8 mouse cellular contexts compared by ENCODE assay signal in the genomic region with DNA sequence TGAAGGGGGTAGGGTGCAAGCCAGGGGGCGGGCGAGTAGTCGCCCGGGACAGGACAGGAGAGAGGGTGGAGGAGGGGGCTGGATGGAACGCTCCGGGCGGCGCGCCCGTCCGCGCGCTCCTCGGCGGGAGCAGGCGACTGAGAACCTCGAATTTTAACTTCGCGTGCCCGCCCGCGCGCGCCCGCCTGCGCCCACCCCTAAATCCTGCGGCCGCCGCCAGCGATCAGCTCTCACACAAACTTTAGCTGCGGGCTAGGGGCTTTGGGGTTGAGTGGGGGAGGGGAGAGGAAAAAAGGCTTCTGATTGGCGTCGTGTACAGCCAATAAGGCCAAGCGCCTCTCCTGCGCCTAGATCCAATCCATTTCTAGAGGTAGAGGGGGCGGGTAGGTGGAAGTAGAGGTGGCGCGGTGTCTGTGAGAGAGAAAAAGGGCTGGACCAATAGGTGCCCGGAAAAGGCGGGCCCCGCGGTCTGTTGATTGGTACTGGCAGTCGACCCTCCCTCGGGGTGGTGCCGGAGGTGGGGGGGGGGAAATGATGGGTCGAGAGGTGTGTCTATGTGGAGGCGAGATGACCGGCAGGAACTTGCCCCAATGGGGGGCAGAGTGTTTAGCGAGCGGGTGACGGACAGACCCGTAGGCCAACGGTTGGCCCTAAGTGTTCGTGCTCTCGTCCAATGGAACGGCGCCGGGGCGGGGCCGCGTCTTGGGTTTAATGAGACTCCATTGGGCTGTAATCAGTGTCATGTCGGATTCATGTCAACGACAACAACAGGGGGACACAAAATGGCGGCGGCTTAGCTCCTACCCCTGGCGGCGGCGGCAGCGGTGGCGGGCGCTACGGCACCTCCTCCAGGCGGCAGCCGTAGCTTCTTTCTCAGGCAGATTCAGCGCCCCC. TPM values are rescaled to one million over a fixed set of nuclear protein-coding genes. Genes with fewer than 3 reads are reported as not detected.
DNase-seq lines count a peak whose midpoint lies in the region; ATAC-seq and TF ChIP-seq lines count a peak whose summit lies in the region.

No protein-coding gene starts in this region.

- H3K4me3 ChIP-seq in ES-Bruce4 (ENCODE audit: low read depth, low read length): peak overlapping the region; percentile 69
- H3K4me3 ChIP-seq in forebrain, embryonic 13.5 days: peak overlapping the region; percentile 92
- peak overlapping the region; percentile 76 for H3K4me3 ChIP-seq in liver, postnatal 0 days (ENCODE audit: low read depth, low read length)
- peak overlapping the region; percentile 90 for H3K4me3 ChIP-seq in neural tube, embryonic 14.5 days (ENCODE audit: low read depth, low read length)

- H3K9me3 ChIP-seq in ES-Bruce4 (replicated peaks; ENCODE audit: control insufficient read depth, insufficient read depth, low read length, poor library complexity, severe bottlenecking): no peaks in the 10 kb centered on the region
- no peaks in the 10 kb centered on the region for H3K9me3 ChIP-seq in forebrain, embryonic 13.5 days (replicated peaks)
- no peaks in the 10 kb centered on the region for H3K9me3 ChIP-seq in liver, postnatal 0 days (ENCODE audit: low read length)
- no peaks in the 10 kb centered on the region for H3K9me3 ChIP-seq in neural tube, embryonic 14.5 days (ENCODE audit: control insufficient read depth, low read length)

- H3K9ac ChIP-seq in ES-Bruce4 (ENCODE audit: low read depth, poor library complexity, severe bottlenecking): peak overlapping the region; percentile 83
- peak overlapping the region; percentile 98 for H3K9ac ChIP-seq in forebrain, embryonic 13.5 days
- H3K9ac ChIP-seq in liver, postnatal 0 days (replicated peaks): peak overlapping the region; percentile 84
- H3K9ac ChIP-seq in neural tube, embryonic 14.5 days (replicated peaks; ENCODE audit: low read depth, low read length): peak overlapping the region; percentile 94

- peak; percentile 93 for ATAC-seq in cerebellum, adult (ENCODE audit: insufficient number of reproducible peaks, low FRiP score, low TSS enrichment)
- ATAC-seq in forebrain, embryonic 13.5 days: peak; percentile 97
- ATAC-seq in liver, postnatal 0 days: peak; percentile 94
- ATAC-seq in neural tube, embryonic 14.5 days (ENCODE audit: low read depth): peak; percentile 98

- peak; percentile 99 to 100 for DNase-seq in heart, postnatal 10 days
- peak; percentile 99 for DNase-seq in large intestine, adult 2 months (ENCODE audit: low read depth, low spot score)
- peak; percentile 99 for DNase-seq in liver, postnatal 0 days
- peak; percentile 98 for DNase-seq in testis, postnatal 10 days (ENCODE audit: low spot score)

- peak overlapping the region; percentile 87 for H3K4me2 ChIP-seq in forebrain, embryonic 13.5 days
- H3K4me2 ChIP-seq in liver, postnatal 0 days (ENCODE audit: low read depth, low read length): peak overlapping the region; percentile 98
- H3K4me2 ChIP-seq in neural tube, embryonic 14.5 days (ENCODE audit: low read depth, low read length): peak overlapping the region; percentile 84

- peak; percentile 12 for TF ChIP-seq POLR2A in ES-Bruce4 (IDR thresholded peaks at IDR 0.05; ENCODE audit: insufficient read depth, low read length)

- intact Hi-C loops in heart, postnatal 10 days (cut with DNase I): loop anchor here (2.0 to 10.0 kb wide), 3 partner anchors 108 to 324 kb away; partner anchors contain the start of gene Vdac2

- no peak for TF ChIP-seq EP300 in ES-Bruce4 (IDR thresholded peaks at IDR 0.05; ENCODE audit: insufficient read depth, low read depth, low read length)
- TF ChIP-seq EP300 in liver, postnatal 0 days (IDR thresholded peaks at IDR 0.05; ENCODE audit: low read depth): peak; percentile 75

- H3K27ac ChIP-seq in ES-Bruce4 (ENCODE audit: insufficient read depth, low read length): peak overlapping the region; percentile 60
- peak overlapping the region; percentile 100 for H3K27ac ChIP-seq in forebrain, embryonic 13.5 days
- peak overlapping the region; percentile 97 for H3K27ac ChIP-seq in liver, postnatal 0 days (ENCODE audit: low read depth)
- H3K27ac ChIP-seq in neural tube, embryonic 14.5 days (ENCODE audit: low read depth, low read length): peak overlapping the region; percentile 98

- peaks cover 20% of the 10 kb centered on the region for H3K36me3 ChIP-seq in ES-Bruce4 (ENCODE audit: control insufficient read depth, insufficient read depth, low read length, poor library complexity, severe bottlenecking)
- H3K36me3 ChIP-seq in forebrain, embryonic 13.5 days (ENCODE audit: poor library complexity, severe bottlenecking): no peaks in the 10 kb centered on the region; the same call in 1 of the 2 replicates
- H3K36me3 ChIP-seq in liver, postnatal 0 days (replicated peaks; ENCODE audit: insufficient read depth, low read length): no peaks in the 10 kb centered on the region
- H3K36me3 ChIP-seq in neural tube, embryonic 14.5 days (ENCODE audit: control insufficient read depth, insufficient read depth, low read length): no peaks in the 10 kb centered on the region

- no peak for TF ChIP-seq CTCF in ES-Bruce4 (IDR thresholded peaks at IDR 0.05; ENCODE audit: low read depth, low read length)
- peak; percentile 33 for TF ChIP-seq CTCF in liver, postnatal 0 days (IDR thresholded peaks at IDR 0.05; ENCODE audit: low read depth)

- WGBS in forebrain, embryonic 13.5 days: under 1% methylated on average over 68 of the region's 75 CpGs
- under 1% methylated on average over 75 of the region's 75 CpGs for WGBS in large intestine, adult 2 months
- 4% methylated on average over 64 of the region's 75 CpGs for WGBS in liver, postnatal 0 days (ENCODE audit: insufficient replicate concordance)
- under 1% methylated on average over 70 of the region's 75 CpGs for WGBS in neural tube, embryonic 14.5 days

- no peaks in the 10 kb centered on the region for H3K27me3 ChIP-seq in ES-Bruce4 (ENCODE audit: control insufficient read depth, insufficient read depth, low read length, poor library complexity, severe bottlenecking)
- H3K27me3 ChIP-seq in forebrain, embryonic 13.5 days: no peaks in the 10 kb centered on the region
- H3K27me3 ChIP-seq in liver, postnatal 0 days (ENCODE audit: insufficient read depth, low read length): no peaks in the 10 kb centered on the region
- no peaks in the 10 kb centered on the region for H3K27me3 ChIP-seq in neural tube, embryonic 14.5 days (ENCODE audit: control insufficient read depth, insufficient read depth, low read length)

- H3K4me1 ChIP-seq in ES-Bruce4 (ENCODE audit: control insufficient read depth, insufficient read depth, low read length): peaks cover 2% of the 10 kb centered on the region
- peaks cover 53% of the 10 kb centered on the region for H3K4me1 ChIP-seq in forebrain, embryonic 13.5 days
- peaks cover 20% of the 10 kb centered on the region for H3K4me1 ChIP-seq in liver, postnatal 0 days (ENCODE audit: insufficient read depth)
- peaks cover 12% of the 10 kb centered on the region for H3K4me1 ChIP-seq in neural tube, embryonic 14.5 days (ENCODE audit: control insufficient read depth, insufficient read depth, low read length)

RNA-seq across cellular contexts. Expression of gene Kat6b, which starts 19.2 kb away (rescaled TPM):
- polyA plus RNA-seq in ES-Bruce4 (2011; ENCODE audit: insufficient read depth, insufficient read length, low read depth, missing spikeins): 121 and 132 TPM in 2 replicates
- polyA plus RNA-seq in forebrain, embryonic 13.5 days (2015; fragmentation: Nextera tagmentation; extraction: Ambion mirVana): 33.0 and 34.1 TPM in 2 replicates
- 10 to 100 TPM; 39.2 to 39.3 TPM for total RNA-seq in heart, postnatal 10 days (2021)
- 3.8 and 7.1 TPM in 2 replicates for polyA plus RNA-seq in large intestine, adult 2 months (2012; rRNA removed)
- 1.1 and 1.5 TPM in 2 replicates for polyA plus RNA-seq in liver, postnatal 0 days (2015; fragmentation: Nextera tagmentation; extraction: Ambion mirVana)
- 23.0 and 33.7 TPM in 2 replicates for polyA plus RNA-seq in neural tube, embryonic 14.5 days (2014; fragmentation: Nextera tagmentation; extraction: Ambion mirVana)

Comparison
In these comparisons a context has a peak if more than half of its experiments do, and no peak if none do; other contexts are left out.
1. Peak in every context shown above with its lines: DNase-seq, ATAC-seq, H3K4me3 ChIP-seq and H3K27ac ChIP-seq.